Mouse (Mus musculus) layer of hippocampus, adult 8-10 months (tissue): ENCODE measurements around the gene Nudt16l1. TPM values are rescaled to one million over a fixed set of nuclear protein-coding genes. Genes with fewer than 3 reads are reported as not detected.

ENCODE experiments used
- DNase-seq, 2 experiments: peaks; one replicate each; pipeline ENCODE4 v3.0.0; 2022; ENCODE audit warnings: low spot score in 2 of 2
- total RNA-seq, 4 experiments: library from RNA; stranded (reverse); gene quantifications; 2 replicates each; pipeline ENCODE4 v1.2.4; 2022

Nudt16l1 gene
- total RNA-seq, 4 experiments from 2014 or later = 75.3 to 81.3 (median 78.2) TPM

DNA sequence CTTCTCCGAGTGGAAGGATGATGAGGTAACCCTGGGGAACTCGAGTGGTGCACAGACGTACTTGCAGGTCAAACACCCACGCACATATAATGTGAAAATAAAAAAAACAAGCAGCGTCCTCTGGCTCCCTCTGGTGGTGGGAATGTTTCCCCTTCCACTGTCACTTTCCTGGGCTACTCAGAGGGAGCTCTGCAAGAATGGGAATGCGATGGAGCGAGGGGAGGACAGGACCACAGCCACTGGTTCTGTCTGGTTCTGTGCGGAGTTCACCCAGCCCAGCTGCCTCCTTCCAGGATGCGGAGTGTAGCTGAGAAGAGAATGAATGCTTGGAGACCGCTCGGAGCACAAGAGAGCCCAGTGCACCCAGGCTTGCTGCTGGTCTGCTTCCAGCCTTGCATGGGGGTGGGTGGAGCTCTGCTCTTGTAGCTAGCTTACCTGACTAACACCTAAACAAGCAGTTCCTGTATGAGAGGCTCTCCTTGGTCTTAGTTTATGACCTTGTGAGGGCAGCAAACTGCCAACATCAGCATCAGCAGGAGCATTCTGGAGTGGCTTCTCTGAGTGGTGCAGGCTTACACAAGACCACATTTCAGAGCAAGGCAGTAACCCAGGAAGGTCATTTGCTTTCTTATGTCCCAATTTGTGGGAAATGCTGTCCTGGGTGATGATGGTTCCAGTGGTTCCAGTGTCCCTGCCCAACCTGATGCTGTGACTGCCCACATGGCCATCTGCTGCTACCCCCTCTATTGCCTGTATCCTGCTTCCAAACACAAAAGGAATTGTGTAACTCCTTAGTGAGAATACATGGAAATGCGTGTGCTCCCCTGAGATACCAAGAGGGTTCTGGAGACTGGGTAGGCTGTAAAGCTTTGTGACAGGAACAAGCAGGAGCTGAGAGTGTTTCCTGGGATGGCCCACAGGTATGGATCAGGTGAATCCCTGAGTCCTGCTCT is 24.5 kb upstream of the Nudt16l1 start:
- peak; percentile 82 to 90 for DNase-seq

DNA sequence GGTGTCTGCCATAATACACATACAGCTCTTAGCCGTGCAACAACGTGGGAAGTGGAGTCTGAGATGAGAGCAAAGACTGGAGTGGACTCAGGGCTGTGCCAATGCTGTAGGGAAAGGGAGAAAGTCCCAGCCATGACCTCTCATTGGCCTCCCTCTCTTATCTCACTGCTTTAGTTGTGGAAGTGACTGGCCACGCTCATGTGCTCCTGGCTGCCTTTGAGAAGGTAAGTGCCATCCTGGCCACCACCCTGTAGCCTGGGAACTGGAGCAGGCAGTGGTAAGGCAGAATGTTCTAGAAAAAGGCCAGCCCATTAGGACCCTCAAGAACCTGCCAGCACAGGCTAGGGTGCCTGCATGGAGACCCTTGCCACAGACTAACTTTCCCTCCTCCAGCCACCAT is 22.6 kb upstream of the Nudt16l1 start:
- DNase-seq = no peak

DNA sequence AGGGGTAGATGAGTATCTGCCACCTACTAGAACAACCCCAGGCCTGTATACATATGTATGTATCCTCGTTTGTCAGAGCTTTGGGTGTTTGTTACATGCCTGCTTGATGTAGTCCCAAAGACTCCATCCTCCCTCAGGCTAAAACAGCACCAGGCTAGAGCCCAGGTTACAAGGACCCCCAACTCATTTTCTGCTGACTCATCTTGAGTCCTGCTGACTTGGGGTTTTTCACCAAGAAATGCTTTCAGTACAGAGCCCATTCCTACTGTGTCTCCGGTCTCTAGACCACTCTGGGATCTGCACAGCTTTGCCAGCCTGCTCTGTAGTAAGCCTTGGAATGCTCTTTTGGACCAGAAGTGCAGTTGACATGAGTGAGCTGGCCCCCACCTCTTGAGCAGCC is 22.0 kb upstream of the Nudt16l1 start:
- DNase-seq = no peak

GRCm38 (mm10) chr16:4920556-4920955 is 18.0 kb upstream of the Nudt16l1 start:
- DNase-seq = no peak

- no peak for DNase-seq
Measured at GRCm38 (mm10) chr16:4922481-4922880, 16.1 kb upstream of the Nudt16l1 start.

- no peak for DNase-seq
Measured at GRCm38 (mm10) chr16:4923996-4924395, 14.6 kb upstream of the Nudt16l1 start.

GRCm38 (mm10) chr16:4927967-4928366 is 10.6 kb upstream of the Nudt16l1 start:
- no peak for DNase-seq

- DNase-seq = no peak
Measured at GRCm38 (mm10) chr16:4928474-4928873, 10.1 kb upstream of the Nudt16l1 start.

DNA sequence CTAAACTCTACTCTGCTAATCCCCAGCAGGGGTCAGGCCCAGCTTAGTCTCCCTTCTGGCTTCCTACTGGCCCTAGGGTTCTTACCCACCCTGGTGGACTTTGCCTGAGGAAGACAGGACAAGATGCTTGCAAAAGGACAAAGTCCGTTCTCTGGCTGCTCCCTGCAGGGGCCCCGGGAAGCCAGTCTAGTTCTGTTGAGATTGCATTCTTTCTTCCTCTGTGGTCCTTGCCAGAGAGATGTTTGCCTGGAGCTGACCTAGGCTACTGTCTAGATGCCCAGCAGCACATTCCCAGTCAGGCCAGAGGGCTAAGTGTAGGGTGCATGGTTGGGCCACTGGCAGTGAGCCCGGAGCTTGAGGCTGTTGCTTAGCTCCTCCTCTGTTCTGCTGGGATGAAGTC is 6.1 kb upstream of the Nudt16l1 start:
- no peak for DNase-seq

DNA sequence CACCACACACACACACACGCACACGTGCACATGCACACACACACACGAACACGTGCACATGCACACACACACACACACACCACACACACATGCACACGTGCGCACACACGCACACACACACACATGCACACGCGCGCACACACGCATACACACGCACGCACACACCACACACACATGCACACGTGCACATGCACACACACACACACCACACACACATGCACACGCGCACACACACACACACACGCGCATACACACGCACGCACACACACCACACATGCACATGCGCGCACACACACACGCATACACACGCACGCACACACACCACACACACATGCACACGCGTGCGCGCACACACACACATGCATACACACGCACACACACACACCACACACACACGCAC is 3.1 kb upstream of the Nudt16l1 start:
- no peak for DNase-seq

GRCm38 (mm10) chr16:4935931-4936703 is 2.4 kb upstream of the Nudt16l1 start:
- DNase-seq = no peak

DNA sequence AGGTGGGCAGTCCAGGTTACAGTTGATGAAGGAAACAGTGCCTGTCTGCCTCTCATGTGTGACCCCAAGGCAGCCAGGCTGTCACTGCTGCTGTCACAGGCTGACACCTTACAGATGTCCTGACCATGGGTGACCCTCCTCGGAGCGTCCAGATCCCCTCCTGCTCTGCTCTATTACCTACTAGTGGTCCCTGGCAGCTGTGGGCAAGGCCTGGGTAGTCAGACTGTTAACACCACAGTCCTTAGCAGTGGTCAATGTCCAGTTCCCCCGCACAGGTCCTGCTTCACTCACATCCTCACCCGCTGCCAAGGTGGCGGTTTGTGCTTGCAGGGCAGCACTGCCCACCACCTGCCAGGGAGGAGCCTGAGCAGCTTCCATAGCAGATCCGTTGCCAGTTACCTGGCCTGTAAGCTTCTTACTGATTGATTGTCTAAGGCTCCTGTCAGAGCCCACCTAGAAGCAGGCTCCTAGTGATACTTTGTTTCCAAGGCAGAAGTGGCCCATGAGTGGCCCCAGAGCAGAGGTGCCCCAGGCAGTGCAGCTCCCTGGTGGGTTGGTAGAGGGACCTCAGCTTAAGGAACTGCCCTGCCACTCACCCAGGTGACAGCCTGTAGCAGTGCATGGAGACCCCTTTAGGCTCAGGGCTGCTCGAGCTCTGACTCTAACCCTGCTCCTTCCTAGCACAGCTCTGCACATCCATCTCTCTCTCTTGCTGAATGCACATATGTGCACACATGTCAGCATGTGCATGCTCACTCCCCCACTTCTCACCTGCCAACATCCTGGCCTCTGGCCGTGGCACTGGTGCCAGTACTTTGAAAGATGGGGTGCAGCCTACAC is 990 bp upstream of the Nudt16l1 start:
- no peak for DNase-seq

GRCm38 (mm10) chr16:4938989-4939388 is 428 bp downstream of the Nudt16l1 start:
- peak; percentile 94 to 96 for DNase-seq

- DNase-seq = no peak
Measured at GRCm38 (mm10) chr16:4939412-4939811, 851 bp downstream of the Nudt16l1 start.

- DNase-seq = no peak
Measured at GRCm38 (mm10) chr16:4940311-4940850, 1.8 kb downstream of the Nudt16l1 start.

GRCm38 (mm10) chr16:4941016-4941415 is 2.5 kb downstream of the Nudt16l1 start:
- no peak for DNase-seq

DNA sequence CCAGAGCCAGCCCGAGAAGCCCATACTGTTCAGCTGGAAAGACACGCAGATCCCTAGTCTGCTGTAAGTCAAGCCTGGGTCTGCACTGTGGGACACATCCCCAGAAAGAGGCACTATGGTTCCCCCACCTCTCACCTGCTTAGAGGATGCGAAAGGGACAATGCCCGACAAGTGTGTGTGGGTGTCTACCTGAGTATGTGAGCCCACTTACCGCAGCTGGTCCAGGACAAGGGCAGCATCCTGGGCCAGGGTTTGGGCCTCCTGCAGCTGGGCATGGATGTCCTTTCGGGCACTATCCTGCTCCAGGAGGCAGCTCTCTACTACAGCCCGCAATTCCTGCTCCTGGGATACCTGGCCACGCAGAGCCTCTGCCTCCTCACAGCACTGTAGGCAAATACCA is 4.3 kb downstream of the Nudt16l1 start:
- DNase-seq = no peak

DNA sequence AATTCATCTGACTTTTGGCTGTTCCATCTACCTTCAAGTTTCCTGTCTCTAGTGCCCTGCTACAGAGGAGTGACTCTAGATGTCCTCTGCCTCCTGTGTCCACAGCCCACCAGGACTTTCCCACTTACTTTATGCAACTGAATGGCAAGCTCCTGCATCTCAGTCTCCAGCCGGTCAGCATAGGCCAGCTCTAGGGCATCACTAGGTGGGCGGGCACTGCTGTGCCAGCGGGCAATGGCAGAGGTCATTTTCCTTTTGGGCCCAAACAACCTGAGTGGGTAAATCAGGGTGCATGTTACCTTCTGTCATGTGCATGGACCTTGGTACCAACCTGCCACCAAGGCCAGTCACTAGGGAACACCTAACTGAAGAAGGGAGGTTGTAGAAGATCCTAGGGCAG is 4.9 kb downstream of the Nudt16l1 start:
- no peak for DNase-seq

DNA sequence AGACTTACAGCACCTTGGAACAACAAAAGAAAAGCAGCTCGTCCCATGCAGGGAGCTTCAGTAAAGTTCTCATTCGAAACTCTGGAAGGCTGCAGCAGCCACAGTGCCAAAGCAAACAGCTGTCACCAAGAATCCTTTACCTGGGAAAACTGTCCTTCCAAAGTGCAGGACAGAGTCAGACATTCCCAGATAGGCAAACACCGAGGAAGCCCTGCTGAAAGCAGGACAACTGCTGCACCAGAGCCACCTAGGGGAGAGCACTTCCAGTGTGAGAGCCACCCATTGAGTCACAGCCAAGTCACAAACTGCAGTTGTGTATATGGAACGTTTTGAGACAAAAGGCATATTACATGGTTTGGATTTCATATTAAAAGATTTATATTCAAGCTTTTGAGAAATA is 6.9 kb downstream of the Nudt16l1 start:
- DNase-seq = no peak

DNA sequence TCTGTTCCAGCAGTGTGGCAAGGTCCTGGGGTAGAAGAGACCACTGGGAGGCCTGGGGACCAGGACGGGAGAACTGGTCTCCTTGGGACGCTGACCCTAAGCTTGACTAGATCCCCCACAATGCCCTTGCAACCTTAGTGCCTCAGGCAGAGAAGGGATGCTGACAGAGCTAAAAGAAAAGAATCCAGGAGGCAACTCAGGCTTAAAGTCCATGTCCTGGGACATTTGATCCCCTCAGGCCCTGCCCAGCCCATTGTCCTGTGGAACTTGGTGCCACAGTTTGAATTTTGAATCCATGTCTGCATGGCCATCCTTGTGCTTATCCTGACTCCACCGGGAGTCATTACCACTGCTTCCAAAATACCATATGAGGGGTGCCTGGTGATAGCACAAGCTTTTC is 7.6 kb downstream of the Nudt16l1 start:
- no peak for DNase-seq

- DNase-seq = no peak
Measured at GRCm38 (mm10) chr16:4947378-4947777, 8.8 kb downstream of the Nudt16l1 start.
